Comparison of ENCODE assay signal across 8 mouse cellular contexts in genomic region chr3:159839481-159839880, GRCm38 (mm10). TPM values are rescaled to one million over a fixed set of nuclear protein-coding genes. Genes with fewer than 3 reads are reported as not detected.
A peak's percentile ranks its signal among the peaks of the same experiment; 100 is the strongest.
DNase-seq lines count a peak whose midpoint lies in the region; ATAC-seq and TF ChIP-seq lines count a peak whose summit lies in the region.

Wls (plus strand) TSS chr3:159839672.

- H3K9me3 ChIP-seq in limb, embryonic 14.5 days (ENCODE audit: control insufficient read depth, low read length) = no peaks in the 10 kb centered on the region
- H3K9me3 ChIP-seq in midbrain, embryonic 15.5 days = no peaks in the 10 kb centered on the region

- 1% methylated on average over 21 of the region's 21 CpGs for WGBS in limb, embryonic 14.5 days
- under 1% methylated on average over 21 of the region's 21 CpGs for WGBS in midbrain, embryonic 15.5 days

- no peaks in the 10 kb centered on the region for H3K27me3 ChIP-seq in limb, embryonic 14.5 days (ENCODE audit: control insufficient read depth, insufficient read depth, low read length)
- 0 out of 2 replicates have a peak, but pooled peaks cover 4% of the 10 kb centered on the region for H3K27me3 ChIP-seq in midbrain, embryonic 15.5 days (replicated peaks)

- no peak for TF ChIP-seq CTCF in embryonic fibroblast, embryonic 13.5 days (IDR thresholded peaks at IDR 0.05; ENCODE audit: borderline replicate concordance, insufficient read depth, low read length)

- peak; percentile 90 for ATAC-seq in limb, embryonic 14.5 days (ENCODE audit: low FRiP score, low read depth)
- ATAC-seq in midbrain, embryonic 15.5 days (replicated peaks) = peak; percentile 93

- H3K4me3 ChIP-seq in embryonic fibroblast, embryonic 13.5 days (ENCODE audit: insufficient read depth, low read length) = peak within 1 kb of the TSS; percentile 99
- H3K4me3 ChIP-seq in limb, embryonic 14.5 days (replicated peaks; ENCODE audit: low read length) = peak within 1 kb of the TSS; percentile 67
- H3K4me3 ChIP-seq in midbrain, embryonic 15.5 days = peak within 1 kb of the TSS; percentile 44

- H3K9ac ChIP-seq in limb, embryonic 14.5 days (ENCODE audit: low read depth, low read length, severe bottlenecking) = peak within 1 kb of the TSS; percentile 67
- H3K9ac ChIP-seq in midbrain, embryonic 15.5 days = peak within 1 kb of the TSS; percentile 44

- no peaks in the 10 kb centered on the region; the same call in 1 of the 2 replicates for H3K4me1 ChIP-seq in embryonic fibroblast, embryonic 13.5 days (ENCODE audit: control insufficient read depth, insufficient read depth, low read length)
- peaks cover 8% of the 10 kb centered on the region; the same call in 1 of the 2 replicates for H3K4me1 ChIP-seq in limb, embryonic 14.5 days (ENCODE audit: control insufficient read depth, insufficient read depth, low read length)
- peaks cover 18% of the 10 kb centered on the region; the same call in 1 of the 2 replicates for H3K4me1 ChIP-seq in midbrain, embryonic 15.5 days

- H3K27ac ChIP-seq in embryonic fibroblast, embryonic 13.5 days (ENCODE audit: insufficient read depth, low read length) = peak within 1 kb of the TSS; percentile 94
- H3K27ac ChIP-seq in limb, embryonic 14.5 days (replicated peaks; ENCODE audit: low read depth, low read length) = peak within 1 kb of the TSS; percentile 94
- H3K27ac ChIP-seq in midbrain, embryonic 15.5 days = peak within 1 kb of the TSS; percentile 65

- TF ChIP-seq POLR2A in embryonic fibroblast, embryonic 13.5 days (IDR thresholded peaks at IDR 0.05; ENCODE audit: low read depth, low read length) = peak; percentile 94
- peak; percentile 92; the same call in 1 of the 2 replicates for TF ChIP-seq POLR2A in limb, embryonic 14.5 days (IDR thresholded peaks at IDR 0.05; ENCODE audit: borderline replicate concordance, extremely low read depth, insufficient read depth, insufficient read length)

- no peaks in the 10 kb centered on the region for H3K36me3 ChIP-seq in limb, embryonic 14.5 days (ENCODE audit: control insufficient read depth, insufficient read depth, low read length)
- no peaks in the 10 kb centered on the region for H3K36me3 ChIP-seq in midbrain, embryonic 15.5 days (replicated peaks)

- peak; percentile 12 to 26 for DNase-seq in spleen, adult 18-20 months
- no peak for DNase-seq in spleen, adult 12 weeks (ENCODE audit: low spot score)
- peak; percentile 71 to 76 for DNase-seq in heart, adult 9 months (ENCODE audit: low spot score in 2 of 2)
- peak; percentile 75 to 83 for DNase-seq in kidney, adult 8-10 months
- DNase-seq in limb, embryonic 14.5 days (ENCODE audit: low spot score) = peak; percentile 88
- peak; percentile 24 to 66 for DNase-seq in spleen, postnatal 4 days (ENCODE audit: low spot score in 2 of 2)

- peak within 1 kb of the TSS; percentile 74 for H3K4me2 ChIP-seq in limb, embryonic 14.5 days (replicated peaks; ENCODE audit: low read depth, low read length, severe bottlenecking)
- H3K4me2 ChIP-seq in midbrain, embryonic 15.5 days = peak within 1 kb of the TSS; percentile 86

RNA-seq across cellular contexts. Expression of gene Wls, which starts in this region (rescaled TPM):
- polyA plus RNA-seq in embryonic fibroblast, embryonic 13.5 days (2011; ENCODE audit: insufficient read length, low read depth, missing spikeins) = 356 and 416 TPM in 2 replicates
- 105 and 112 TPM in 2 replicates for polyA plus RNA-seq in limb, embryonic 14.5 days (2012; rRNA removed)
- polyA plus RNA-seq in limb, embryonic 14.5 days (2014; fragmentation: Nextera tagmentation; extraction: Ambion mirVana) = 185 and 205 TPM in 2 replicates
- polyA plus RNA-seq in midbrain, embryonic 15.5 days (2015; fragmentation: Nextera tagmentation; extraction: Ambion mirVana) = 80.8 and 81.9 TPM in 2 replicates

Comparison
In these comparisons a context has a peak if more than half of its experiments do, and no peak if none do; other contexts are left out.
1. H3K4me3 ChIP-seq: peak in every context shown above with its lines; median percentile 99 in embryonic fibroblast, embryonic 13.5 days; 67 in limb, embryonic 14.5 days; 44 in midbrain, embryonic 15.5 days.